Mouse (Mus musculus): Measurements from ENCODE around the gene Acsf3. TPM values are rescaled to one million over a fixed set of nuclear protein-coding genes. Genes with fewer than 3 reads are reported as not detected.

The Acsf3 gene
- total and polyA plus RNA-seq, 3 experiments, result 2.2 to 10.4 (median 9.0) TPM

DNA sequence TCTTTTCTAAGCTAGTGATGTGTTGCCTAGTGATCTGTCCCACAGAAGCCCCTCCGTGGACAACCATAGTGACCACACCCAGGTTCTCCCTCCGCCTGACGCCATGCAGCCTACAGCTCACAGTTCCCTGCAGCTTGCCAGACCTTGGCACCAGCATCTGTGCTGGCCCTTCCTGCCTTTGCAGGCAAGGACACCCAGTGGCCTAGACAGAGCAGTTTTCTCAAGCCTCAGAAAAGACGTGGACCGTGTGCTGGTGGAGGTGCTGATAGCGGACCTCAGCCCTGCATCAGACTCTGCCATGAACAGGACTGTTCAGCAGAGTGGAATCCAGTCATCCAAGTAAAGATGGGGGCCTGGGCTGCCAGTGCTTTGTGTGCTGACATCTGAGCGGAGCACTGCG, 35.1 kb downstream of the Acsf3 start:
- dilution Hi-C loops (cut with MboI; ENCODE audit: extremely low pct_ligation_motif_present, extremely low pct_unique_long_range_greater_than_20kb, low sequenced_read_pairs) (no loop called here), in situ Hi-C loops (cut with MboI; ENCODE audit: low pct_ligation_motif_present, low pct_unique_long_range_greater_than_20kb, low sequenced_read_pairs) (no loop called here)
- H3K4me2 ChIP-seq (ENCODE audit: insufficient read depth, low read depth, poor library complexity, severe bottlenecking), result no peak overlapping the region
- peaks cover 8 to 64% of the 10 kb centered on the region in 2 experiments for H3K36me3 ChIP-seq (replicated peaks in 1 of 2; ENCODE audit: control insufficient read depth in 1 of 2, insufficient read depth in 1 of 2, low read length in 1 of 2)
- no peaks in the 10 kb centered on the region for H3K27me3 ChIP-seq (replicated peaks)
- TF ChIP-seq TCF12 (IDR thresholded peaks at IDR 0.05; ENCODE audit: low read depth, low read length), result no peak
- no peak for TF ChIP-seq KAT2A (IDR thresholded peaks at IDR 0.05; ENCODE audit: insufficient replicate concordance, low read length)
- no peak for TF ChIP-seq SIN3A (IDR thresholded peaks at IDR 0.05; ENCODE audit: low read length)
- TF ChIP-seq ZKSCAN1 (IDR thresholded peaks at IDR 0.05; ENCODE audit: borderline replicate concordance, low read depth, low read length), result no peak
- TF ChIP-seq EP300 (IDR thresholded peaks at IDR 0.05; ENCODE audit: low read length), result no peak
- no peak for TF ChIP-seq ZNF384 (IDR thresholded peaks at IDR 0.05; ENCODE audit: low read depth, low read length)
- TF ChIP-seq JUN (IDR thresholded peaks at IDR 0.05; ENCODE audit: insufficient read depth, low read depth, low read length), result no peak
- TF ChIP-seq SMC3 (IDR thresholded peaks at IDR 0.05; ENCODE audit: low read depth, low read length), result peak; percentile 35; the same call in 1 of the 2 replicates
- TF ChIP-seq RCOR1 (conservative IDR thresholded peaks at IDR 0.05; ENCODE audit: low read depth, low read length), result no peak
- TF ChIP-seq JUND (conservative IDR thresholded peaks at IDR 0.05; ENCODE audit: low read depth, low read length), result no peak
- TF ChIP-seq POLR2A (IDR thresholded peaks at IDR 0.05; ENCODE audit: low read depth, low read length), result no peak
- TF ChIP-seq CHD2 (IDR thresholded peaks at IDR 0.05; ENCODE audit: low read length), result no peak
- TF ChIP-seq HCFC1 (IDR thresholded peaks at IDR 0.05; ENCODE audit: low read depth, low read length), result no peak
- TF ChIP-seq CTCF (conservative IDR thresholded peaks at IDR 0.05 in 1 of 2, IDR thresholded peaks at IDR 0.05 in 1 of 2; ENCODE audit: low read depth in 2 of 2, low read length in 2 of 2), result peak in 1 of 2 experiments; percentile 24; a peak in 1 of 4 replicates
- TF ChIP-seq E2F4 (IDR thresholded peaks at IDR 0.05; ENCODE audit: insufficient replicate concordance, low read depth, low read length), result no peak
- TF ChIP-seq MEF2A (IDR thresholded peaks at IDR 0.05; ENCODE audit: borderline replicate concordance, low read depth, low read length), result no peak
- no peak for TF ChIP-seq BHLHE40 (IDR thresholded peaks at IDR 0.05; ENCODE audit: low read depth, low read length)
- TF ChIP-seq UBTF (IDR thresholded peaks at IDR 0.05; ENCODE audit: low read depth, low read length), result no peak
- TF ChIP-seq RAD21 (IDR thresholded peaks at IDR 0.05; ENCODE audit: low read depth, low read length), result peak; percentile 34
- no peak for TF ChIP-seq MXI1 (IDR thresholded peaks at IDR 0.05; ENCODE audit: low read depth, low read length)
- no peak for TF ChIP-seq MYC (IDR thresholded peaks at IDR 0.05; ENCODE audit: low read depth, low read length)
- TF ChIP-seq ZMIZ1 (IDR thresholded peaks at IDR 0.05; ENCODE audit: low read depth, low read length), result no peak
- TF ChIP-seq USF2 (conservative IDR thresholded peaks at IDR 0.05; ENCODE audit: low read depth, low read length), result no peak
- no peak for TF ChIP-seq POLR2AphosphoS2 (IDR thresholded peaks at IDR 0.05; ENCODE audit: low read depth, low read length)
- TF ChIP-seq TBP (conservative IDR thresholded peaks at IDR 0.05; ENCODE audit: low read depth, low read length), result no peak
- H3K9me3 ChIP-seq (replicated peaks; ENCODE audit: low read length), result no peaks in the 10 kb centered on the region
- H3K4me3 ChIP-seq (replicated peaks in 1 of 3; ENCODE audit: low read depth in 2 of 3, low read length in 2 of 3, poor library complexity in 1 of 3), result no peak overlapping the region
- H3K79me2 ChIP-seq (replicated peaks; ENCODE audit: control insufficient read depth, extremely low read depth, insufficient read depth, poor library complexity, severe bottlenecking), result no peaks in the 10 kb centered on the region
- H3K27ac ChIP-seq (ENCODE audit: insufficient read depth, low read depth), result no peak overlapping the region
- DNase-seq (ENCODE audit: extremely low read depth), result no peak
- H3K9ac ChIP-seq (ENCODE audit: insufficient read depth, low read depth), result no peak overlapping the region
- H3K4me1 ChIP-seq (ENCODE audit: control insufficient read depth in 1 of 2, insufficient read depth in 2 of 2), result peaks cover 10 to 66% of the 10 kb centered on the region in 2 experiments

Measured in CH12.LX (cell line).